Mouse (Mus musculus): ENCODE measurements around the gene Cwc27. TPM values are rescaled to one million over a fixed set of nuclear protein-coding genes. Genes with fewer than 3 reads are reported as not detected.

Cwc27 gene
- polyA plus RNA-seq, 1 experiment: 2.8 TPM

GRCm38 (mm10) chr13:104841937-104842336, 25.0 kb upstream of the Cwc27 start:
- H3K4me1 ChIP-seq (replicated peaks; ENCODE audit: control insufficient read depth, insufficient read depth, low read length): no peaks in the 10 kb centered on the region
- TF ChIP-seq POLR2A (IDR thresholded peaks at IDR 0.05; ENCODE audit: control insufficient read depth, extremely low read depth, insufficient read depth, low read length, poor library complexity): no peak
- no peak for TF ChIP-seq CTCF (IDR thresholded peaks at IDR 0.05; ENCODE audit: borderline replicate concordance, control insufficient read depth, extremely low read depth, insufficient read depth, low read length, poor library complexity)
- 73% methylated on average over 4 of the region's 4 CpGs for WGBS
- H3K27me3 ChIP-seq (ENCODE audit: control insufficient read depth, insufficient read depth, low read length): no peaks in the 10 kb centered on the region
- peaks cover 18% of the 10 kb centered on the region for H3K36me3 ChIP-seq (ENCODE audit: control insufficient read depth, insufficient read depth, low read length)
- no peak for DNase-seq
- H3K27ac ChIP-seq (ENCODE audit: control insufficient read depth, insufficient read depth, low read length): no peak overlapping the region
- H3K4me3 ChIP-seq (ENCODE audit: control insufficient read depth, insufficient read depth, low read length): no peak overlapping the region

DNA sequence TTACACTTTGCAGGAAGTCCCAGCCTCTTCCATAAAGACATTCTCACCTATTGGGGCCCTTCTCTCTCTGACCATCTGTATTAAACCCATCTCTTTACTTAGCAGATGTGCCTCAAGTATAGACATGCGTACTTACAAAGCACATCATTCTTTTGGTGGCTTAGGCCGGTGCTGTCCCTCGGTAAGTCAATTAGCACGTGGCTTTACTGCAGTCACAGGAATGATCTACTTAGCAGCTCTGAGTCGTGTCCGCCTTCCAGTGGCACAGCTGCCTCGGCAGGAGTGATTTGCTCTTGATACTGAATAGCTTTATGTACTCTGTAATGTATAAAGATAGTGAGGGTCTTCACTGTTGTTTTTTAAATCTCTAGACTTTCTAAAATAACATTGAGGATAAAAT, 20.7 kb upstream of the Cwc27 start:
- TF ChIP-seq CTCF (IDR thresholded peaks at IDR 0.05; ENCODE audit: borderline replicate concordance, control insufficient read depth, extremely low read depth, insufficient read depth, low read length, poor library complexity): no peak
- TF ChIP-seq POLR2A (IDR thresholded peaks at IDR 0.05; ENCODE audit: control insufficient read depth, extremely low read depth, insufficient read depth, low read length, poor library complexity): no peak
- H3K36me3 ChIP-seq (ENCODE audit: control insufficient read depth, insufficient read depth, low read length): peaks cover 35% of the 10 kb centered on the region
- no peaks in the 10 kb centered on the region for H3K4me1 ChIP-seq (replicated peaks; ENCODE audit: control insufficient read depth, insufficient read depth, low read length)
- no peaks in the 10 kb centered on the region for H3K27me3 ChIP-seq (ENCODE audit: control insufficient read depth, insufficient read depth, low read length)
- 93% methylated on average over 7 of the region's 7 CpGs for WGBS
- no peak for DNase-seq
- no peak overlapping the region for H3K27ac ChIP-seq (ENCODE audit: control insufficient read depth, insufficient read depth, low read length)
- H3K4me3 ChIP-seq (ENCODE audit: control insufficient read depth, insufficient read depth, low read length): no peak overlapping the region

- Histone ChIP-seq H3K4me1 (replicated peaks; ENCODE audit: control insufficient read depth, insufficient read depth, low read length) (no peaks in the 10 kb centered on the region), H3K27ac (ENCODE audit: control insufficient read depth, insufficient read depth, low read length) (no peak overlapping the region), H3K4me3 (ENCODE audit: control insufficient read depth, insufficient read depth, low read length) (no peak overlapping the region), H3K36me3 (ENCODE audit: control insufficient read depth, insufficient read depth, low read length) (peaks cover 37% of the 10 kb centered on the region), H3K27me3 (ENCODE audit: control insufficient read depth, insufficient read depth, low read length) (no peaks in the 10 kb centered on the region)
- WGBS: 93% methylated on average over 13 of the region's 13 CpGs
- no peak for DNase-seq
- TF ChIP-seq CTCF (IDR thresholded peaks at IDR 0.05; ENCODE audit: borderline replicate concordance, control insufficient read depth, extremely low read depth, insufficient read depth, low read length, poor library complexity): no peak
- no peak for TF ChIP-seq POLR2A (IDR thresholded peaks at IDR 0.05; ENCODE audit: control insufficient read depth, extremely low read depth, insufficient read depth, low read length, poor library complexity)
These were observed 15.9 kb upstream of the Cwc27 start for GRCm38 (mm10) chr13:104832811-104833210.

- Histone ChIP-seq H3K4me1 (replicated peaks; ENCODE audit: control insufficient read depth, insufficient read depth, low read length) (no peaks in the 10 kb centered on the region), H3K36me3 (ENCODE audit: control insufficient read depth, insufficient read depth, low read length) (peaks cover 15% of the 10 kb centered on the region), H3K27ac (ENCODE audit: control insufficient read depth, insufficient read depth, low read length) (no peak overlapping the region), H3K4me3 (ENCODE audit: control insufficient read depth, insufficient read depth, low read length) (no peak overlapping the region), H3K27me3 (ENCODE audit: control insufficient read depth, insufficient read depth, low read length) (no peaks in the 10 kb centered on the region)
- no peak for TF ChIP-seq POLR2A (IDR thresholded peaks at IDR 0.05; ENCODE audit: control insufficient read depth, extremely low read depth, insufficient read depth, low read length, poor library complexity)
- no peak for TF ChIP-seq CTCF (IDR thresholded peaks at IDR 0.05; ENCODE audit: borderline replicate concordance, control insufficient read depth, extremely low read depth, insufficient read depth, low read length, poor library complexity)
- DNase-seq: no peak
- 59% methylated on average over 2 of the region's 2 CpGs for WGBS
These were observed 8.5 kb upstream of the Cwc27 start for GRCm38 (mm10) chr13:104825470-104825869.

DNA sequence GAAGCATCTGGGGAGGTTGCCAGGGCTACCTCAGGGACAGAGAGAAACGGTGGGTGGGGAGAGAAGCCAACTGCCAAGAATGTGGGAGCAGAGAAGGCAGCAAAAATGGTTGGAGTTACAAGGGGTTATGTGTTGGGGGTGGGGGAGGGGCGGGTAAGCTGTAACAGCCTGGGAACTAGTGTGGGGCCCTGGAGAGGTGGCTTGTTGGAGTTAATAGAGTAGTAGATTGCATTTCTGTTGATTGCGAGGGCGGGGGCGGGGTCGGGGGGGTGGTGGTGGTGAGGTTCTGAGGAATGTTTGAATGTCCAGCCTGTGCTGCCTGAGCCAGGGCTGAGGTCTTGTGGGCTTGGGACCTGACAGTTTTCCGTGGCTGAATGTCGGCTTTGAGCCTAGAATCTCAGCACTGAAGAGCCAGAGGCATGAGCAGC, 5.5 kb upstream of the Cwc27 start:
- Histone ChIP-seq H3K27ac (ENCODE audit: control insufficient read depth, insufficient read depth, low read length) (no peak overlapping the region), H3K4me1 (replicated peaks; ENCODE audit: control insufficient read depth, insufficient read depth, low read length) (no peaks in the 10 kb centered on the region; the same call in 1 of the 2 replicates), H3K36me3 (ENCODE audit: control insufficient read depth, insufficient read depth, low read length) (no peaks in the 10 kb centered on the region; the same call in 1 of the 2 replicates), H3K4me3 (ENCODE audit: control insufficient read depth, insufficient read depth, low read length) (no peak overlapping the region), H3K27me3 (ENCODE audit: control insufficient read depth, insufficient read depth, low read length) (no peaks in the 10 kb centered on the region)
- WGBS: 92% methylated on average over 8 of the region's 8 CpGs
- TF ChIP-seq CTCF (IDR thresholded peaks at IDR 0.05; ENCODE audit: borderline replicate concordance, control insufficient read depth, extremely low read depth, insufficient read depth, low read length, poor library complexity) (no peak), POLR2A (IDR thresholded peaks at IDR 0.05; ENCODE audit: control insufficient read depth, extremely low read depth, insufficient read depth, low read length, poor library complexity) (no peak)
- no peak for DNase-seq

GRCm38 (mm10) chr13:104821908-104822307, 5.0 kb upstream of the Cwc27 start:
- no peaks in the 10 kb centered on the region for H3K36me3 ChIP-seq (ENCODE audit: control insufficient read depth, insufficient read depth, low read length)
- no peaks in the 10 kb centered on the region for H3K27me3 ChIP-seq (ENCODE audit: control insufficient read depth, insufficient read depth, low read length)
- DNase-seq: no peak
- no peak for TF ChIP-seq POLR2A (IDR thresholded peaks at IDR 0.05; ENCODE audit: control insufficient read depth, extremely low read depth, insufficient read depth, low read length, poor library complexity)
- no peak for TF ChIP-seq CTCF (IDR thresholded peaks at IDR 0.05; ENCODE audit: borderline replicate concordance, control insufficient read depth, extremely low read depth, insufficient read depth, low read length, poor library complexity)
- H3K4me3 ChIP-seq (ENCODE audit: control insufficient read depth, insufficient read depth, low read length): no peak overlapping the region
- H3K27ac ChIP-seq (ENCODE audit: control insufficient read depth, insufficient read depth, low read length): no peak overlapping the region
- 98% methylated on average over 1 of the region's 1 CpGs for WGBS
- H3K4me1 ChIP-seq (replicated peaks; ENCODE audit: control insufficient read depth, insufficient read depth, low read length): no peaks in the 10 kb centered on the region; the same call in 1 of the 2 replicates

GRCm38 (mm10) chr13:104821192-104821591, 4.2 kb upstream of the Cwc27 start:
- no peaks in the 10 kb centered on the region for H3K36me3 ChIP-seq (ENCODE audit: control insufficient read depth, insufficient read depth, low read length)
- TF ChIP-seq POLR2A (IDR thresholded peaks at IDR 0.05; ENCODE audit: control insufficient read depth, extremely low read depth, insufficient read depth, low read length, poor library complexity) (no peak), CTCF (IDR thresholded peaks at IDR 0.05; ENCODE audit: borderline replicate concordance, control insufficient read depth, extremely low read depth, insufficient read depth, low read length, poor library complexity) (no peak)
- no peaks in the 10 kb centered on the region; the same call in 1 of the 2 replicates for H3K4me1 ChIP-seq (replicated peaks; ENCODE audit: control insufficient read depth, insufficient read depth, low read length)
- no peaks in the 10 kb centered on the region for H3K27me3 ChIP-seq (ENCODE audit: control insufficient read depth, insufficient read depth, low read length)
- H3K27ac ChIP-seq (ENCODE audit: control insufficient read depth, insufficient read depth, low read length): no peak overlapping the region
- DNase-seq: no peak
- no peak overlapping the region for H3K4me3 ChIP-seq (ENCODE audit: control insufficient read depth, insufficient read depth, low read length)
